Mouse (Mus musculus): ENCODE data around the gene Higd1a. TPM values are rescaled to one million over a fixed set of nuclear protein-coding genes. Genes with fewer than 3 reads are reported as not detected.

Higd1a gene
- total RNA-seq, 2 experiments from 2014 or later = 33.5 to 156 TPM

DNA sequence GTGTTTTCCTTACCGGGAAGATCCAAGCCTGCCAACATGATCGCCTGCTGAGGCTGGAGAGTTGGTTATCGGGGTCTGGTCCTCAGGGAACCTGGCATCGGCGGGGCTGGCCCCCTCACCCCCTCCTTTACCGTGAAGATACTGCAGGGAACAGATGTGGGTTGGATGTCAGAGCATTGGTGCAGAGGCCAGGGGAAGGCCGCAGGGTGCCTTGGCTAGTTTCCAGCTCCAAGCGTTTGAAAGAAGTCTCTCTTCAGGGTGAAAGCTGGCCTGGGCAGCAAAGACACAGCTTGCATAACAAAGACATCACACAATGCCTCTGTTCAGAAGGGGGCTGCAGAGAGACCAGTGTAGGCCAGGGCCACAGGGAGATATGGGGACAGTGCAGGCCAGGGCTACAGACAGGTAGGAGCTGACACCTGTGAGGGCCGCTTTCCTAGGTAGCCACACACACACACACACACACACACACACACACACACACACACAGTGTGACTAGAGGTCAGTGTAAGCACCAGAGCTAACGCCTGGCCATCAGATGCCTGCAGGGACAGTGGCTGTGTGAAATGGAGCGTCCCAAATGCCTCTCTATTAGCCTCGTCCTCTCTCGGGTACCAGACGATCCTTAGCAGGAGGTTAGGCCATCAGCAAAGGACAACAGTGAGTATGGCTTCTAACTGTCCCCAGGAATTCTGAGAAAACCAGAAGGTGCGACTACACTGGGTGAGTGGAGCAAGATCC lies 47.9 kb downstream of the Higd1a start:
- no peak for ATAC-seq (replicated peaks; ENCODE audit: low FRiP score, low TSS enrichment, poor library complexity, severe bottlenecking)

DNA sequence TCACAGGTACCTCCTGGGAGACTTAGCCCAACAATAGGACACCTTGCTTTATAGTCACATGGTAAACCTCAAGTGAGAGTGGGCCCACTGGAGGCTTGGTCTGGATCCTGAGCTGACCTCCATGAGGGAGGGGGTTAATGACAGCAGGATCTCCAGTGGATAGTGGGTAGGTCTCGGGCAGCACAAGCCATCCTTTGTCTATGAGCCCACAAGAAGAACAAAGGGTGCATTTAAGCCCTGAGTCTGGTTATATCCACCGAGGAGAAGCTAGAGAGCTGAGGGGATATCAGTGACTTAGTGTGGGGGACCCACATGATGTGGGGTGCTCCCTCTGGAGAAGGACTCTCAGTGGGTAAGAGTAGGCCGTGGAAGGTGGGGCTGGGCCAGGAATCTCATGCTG lies 49.7 kb downstream of the Higd1a start:
- no peak for ATAC-seq (replicated peaks; ENCODE audit: low FRiP score, low TSS enrichment, poor library complexity, severe bottlenecking)

DNA sequence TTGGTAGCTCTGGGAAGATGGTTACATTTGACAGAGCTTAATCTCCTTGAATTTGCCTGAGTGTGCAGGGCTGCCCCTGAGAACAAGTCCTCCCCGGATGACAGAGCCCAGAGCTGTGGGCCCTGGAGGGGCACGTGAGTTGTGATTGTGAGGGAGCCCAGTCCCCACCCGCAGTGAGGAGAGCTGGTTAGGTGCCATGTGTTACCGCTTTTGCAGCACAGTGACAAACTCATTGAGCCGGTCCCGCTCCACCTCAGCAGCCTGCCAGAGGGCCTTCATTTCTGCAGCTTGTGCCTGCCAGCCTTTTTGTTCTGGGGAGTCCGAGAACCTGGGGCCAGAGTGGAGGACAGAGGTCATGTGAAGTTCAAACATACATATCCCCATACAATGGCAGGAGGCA lies 50.2 kb downstream of the Higd1a start:
- no peak for ATAC-seq (replicated peaks; ENCODE audit: low FRiP score, low TSS enrichment, poor library complexity, severe bottlenecking)

DNA sequence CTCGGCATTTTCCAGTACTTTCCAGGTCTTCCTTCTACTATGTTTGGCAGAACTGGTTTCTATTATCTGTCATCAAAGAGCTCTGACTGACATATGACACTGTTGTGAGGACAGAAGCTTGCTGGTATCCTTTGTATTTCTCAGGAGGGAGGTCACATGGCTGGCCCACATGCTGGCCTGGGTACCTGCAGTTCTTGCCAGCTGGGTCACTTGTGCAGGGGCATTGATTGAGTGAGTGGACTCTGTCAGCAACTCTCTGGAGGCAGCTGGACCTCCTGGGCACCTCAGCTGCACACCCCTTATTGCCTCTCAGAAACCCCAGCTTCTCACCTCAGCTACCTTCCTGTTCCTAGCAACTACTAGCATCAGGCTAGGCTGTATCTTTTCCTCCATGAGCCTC lies 50.6 kb downstream of the Higd1a start:
- no peak for ATAC-seq (replicated peaks; ENCODE audit: low FRiP score, low TSS enrichment, poor library complexity, severe bottlenecking)

DNA sequence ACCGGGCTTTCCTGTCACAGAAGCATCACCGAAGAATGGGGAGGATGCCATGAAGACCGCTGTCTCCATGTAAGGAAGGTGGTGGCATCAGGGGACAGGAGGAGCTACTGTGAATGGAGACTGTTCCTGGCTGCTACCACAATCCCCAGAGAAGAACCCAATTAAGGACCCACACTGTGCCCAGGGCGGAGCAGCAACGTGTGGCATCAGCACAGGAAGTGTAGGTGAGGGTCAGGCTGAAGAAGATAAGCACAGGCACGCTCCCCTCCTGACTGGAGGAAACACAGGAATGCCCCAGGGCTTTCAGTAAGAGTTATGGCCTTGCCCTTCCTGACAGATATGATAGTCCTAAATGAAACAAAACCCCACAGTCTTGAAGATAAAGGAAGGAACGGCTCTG lies 55.4 kb downstream of the Higd1a start:
- peak; percentile 49; the same call in 1 of the 2 replicates for ATAC-seq (replicated peaks; ENCODE audit: low FRiP score, low TSS enrichment, poor library complexity, severe bottlenecking)

DNA sequence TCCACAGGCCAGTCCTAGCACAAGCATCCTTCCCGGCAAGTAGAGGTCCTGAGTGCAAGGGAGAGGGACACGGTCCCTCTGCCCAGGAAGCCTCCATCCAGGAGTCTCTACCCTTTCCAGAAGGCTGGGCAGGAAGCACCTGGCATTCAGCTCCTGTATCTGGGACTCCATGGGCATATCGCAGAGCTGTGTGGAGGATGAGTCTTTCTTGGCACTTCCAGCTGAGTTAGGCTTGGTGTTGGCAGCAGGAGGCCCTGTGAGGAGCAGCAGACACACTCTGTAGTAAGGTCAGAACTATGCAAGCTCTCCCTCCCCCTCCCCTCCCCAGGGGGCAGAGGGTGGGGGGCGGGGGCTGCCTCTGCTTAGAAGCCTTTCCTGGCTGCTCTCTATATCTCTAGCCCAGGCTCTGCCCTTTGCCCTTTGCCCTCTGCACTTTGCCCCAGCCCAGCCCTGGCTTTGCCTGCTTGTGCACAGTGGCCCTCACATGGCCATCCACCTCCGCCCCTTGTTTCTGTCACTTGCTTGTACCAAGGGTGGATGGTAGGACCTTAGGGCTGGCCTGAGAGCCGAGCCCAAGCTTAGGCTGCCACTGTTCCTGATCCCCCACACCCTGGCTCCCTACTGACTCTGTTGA lies 59.2 kb downstream of the Higd1a start:
- ATAC-seq (replicated peaks; ENCODE audit: low FRiP score, low TSS enrichment, poor library complexity, severe bottlenecking) = no peak

Other genes with a start within 250 kb of the Higd1a start
- not detected in 2 replicates for gene Lyzl4, start 216.3 kb downstream of the Higd1a start, total RNA-seq (2014; fragmentation: Nextera tagmentation)
- gene Lyzl4, start 216.3 kb downstream of the Higd1a start, total RNA-seq (2017) = not detected in 2 replicates
- not detected in 2 replicates for gene Vipr1, start 215.6 kb downstream of the Higd1a start, total RNA-seq (2014; fragmentation: Nextera tagmentation)
- gene Vipr1, start 215.6 kb downstream of the Higd1a start, total RNA-seq (2017) = not detected in 2 replicates
- gene Sec22c, start 152.9 kb downstream of the Higd1a start, total RNA-seq (2014; fragmentation: Nextera tagmentation) = 9.4 and 10.9 TPM in 2 replicates
- 1.9 and 3.1 TPM in 2 replicates for gene Sec22c, start 152.9 kb downstream of the Higd1a start, total RNA-seq (2017)
- 57.8 and 77.0 TPM in 2 replicates for gene Ss18l2, start 148.0 kb downstream of the Higd1a start, total RNA-seq (2014; fragmentation: Nextera tagmentation)
- gene Ss18l2, start 148.0 kb downstream of the Higd1a start, total RNA-seq (2017) = 47.8 and 54.4 TPM in 2 replicates
- gene Nktr, start 139.2 kb downstream of the Higd1a start, total RNA-seq (2014; fragmentation: Nextera tagmentation) = 161 and 173 TPM in 2 replicates
- 132 and 146 TPM in 2 replicates for gene Nktr, start 139.2 kb downstream of the Higd1a start, total RNA-seq (2017)
- not detected in 2 replicates for gene Zfp651, start 99.0 kb downstream of the Higd1a start, total RNA-seq (2014; fragmentation: Nextera tagmentation)
- gene Zfp651, start 99.0 kb downstream of the Higd1a start, total RNA-seq (2017) = not detected in 2 replicates
- not detected in 2 replicates for gene Klhl40, start 80.8 kb downstream of the Higd1a start, total RNA-seq (2014; fragmentation: Nextera tagmentation)
- gene Klhl40, start 80.8 kb downstream of the Higd1a start, total RNA-seq (2017) = not detected in 2 replicates
- gene Hhatl, start 65.9 kb downstream of the Higd1a start, total RNA-seq (2014; fragmentation: Nextera tagmentation) = not detected in 2 replicates
- not detected in 2 replicates for gene Hhatl, start 65.9 kb downstream of the Higd1a start, total RNA-seq (2017)
- not detected in 2 replicates for gene Ccdc13, start 18.9 kb downstream of the Higd1a start, total RNA-seq (2014; fragmentation: Nextera tagmentation)
- gene Ccdc13, start 18.9 kb downstream of the Higd1a start, total RNA-seq (2017) = not detected in 2 replicates
- not detected in 2 replicates for gene Ackr2, start 40.0 kb upstream of the Higd1a start, total RNA-seq (2014; fragmentation: Nextera tagmentation)
- not detected in 2 replicates for gene Ackr2, start 40.0 kb upstream of the Higd1a start, total RNA-seq (2017)
- gene Cyp8b1, start 57.9 kb upstream of the Higd1a start, total RNA-seq (2014; fragmentation: Nextera tagmentation) = not detected in 2 replicates
- gene Cyp8b1, start 57.9 kb upstream of the Higd1a start, total RNA-seq (2017) = not detected in 2 replicates
- gene Fam198a, start 92.6 kb upstream of the Higd1a start, total RNA-seq (2014; fragmentation: Nextera tagmentation) = not detected in 2 replicates
- gene Fam198a, start 92.6 kb upstream of the Higd1a start, total RNA-seq (2017) = 1.3 TPM in 1 of 2 replicates, not detected in the other
- 2.2 and 2.6 TPM in 2 replicates for gene Pomgnt2, start 138.7 kb upstream of the Higd1a start, total RNA-seq (2014; fragmentation: Nextera tagmentation)
- 3.8 and 4.3 TPM in 2 replicates for gene Pomgnt2, start 138.7 kb upstream of the Higd1a start, total RNA-seq (2017)